Mouse (Mus musculus): ENCODE results near the gene Gm10645.

Gm10645 gene

GRCm38 (mm10) chr8:83167932-83168331 is 2.0 kb upstream of the Gm10645 start:
- DNase-seq: no peak

- DNase-seq: peak; percentile 79
These were observed 587 bp downstream of the Gm10645 start, which contains the start of gene Tbc1d9 for GRCm38 (mm10) chr8:83165235-83165930. TSS of gene Tbc1d9 (plus strand) at chr8:83165352.

- no peak for DNase-seq
These were observed 5.4 kb downstream of the Gm10645 start for GRCm38 (mm10) chr8:83160613-83161012.

- no peak for DNase-seq
These were observed 6.4 kb downstream of the Gm10645 start for GRCm38 (mm10) chr8:83159615-83160014.

- no peak for DNase-seq
These were observed 7.0 kb downstream of the Gm10645 start for GRCm38 (mm10) chr8:83158971-83159370.

- DNase-seq: no peak
These were observed 10.9 kb downstream of the Gm10645 start for GRCm38 (mm10) chr8:83155110-83155509.

- peak; percentile 26 for DNase-seq
These were observed 13.5 kb downstream of the Gm10645 start for GRCm38 (mm10) chr8:83152470-83152869.

GRCm38 (mm10) chr8:83152055-83152454 is 13.9 kb downstream of the Gm10645 start:
- no peak for DNase-seq

- no peak for DNase-seq
These were observed 16.8 kb downstream of the Gm10645 start for GRCm38 (mm10) chr8:83149124-83149523.

- DNase-seq: no peak
These were observed 20.5 kb downstream of the Gm10645 start for GRCm38 (mm10) chr8:83145421-83145820.

GRCm38 (mm10) chr8:83144601-83145000 is 21.4 kb downstream of the Gm10645 start:
- peak; percentile 71 for DNase-seq

GRCm38 (mm10) chr8:83141358-83141757 is 24.6 kb downstream of the Gm10645 start:
- peak; percentile 67 for DNase-seq

GRCm38 (mm10) chr8:83140701-83141111 is 25.3 kb downstream of the Gm10645 start:
- peak; percentile 48 for DNase-seq

- DNase-seq: peak; percentile 26
These were observed 25.9 kb downstream of the Gm10645 start for GRCm38 (mm10) chr8:83140068-83140467.

GRCm38 (mm10) chr8:83135086-83135485 is 30.9 kb downstream of the Gm10645 start:
- DNase-seq: no peak
